Mouse (Mus musculus): Measurements from ENCODE around the gene 4930402H24Rik.

Gene 4930402H24Rik

DNA sequence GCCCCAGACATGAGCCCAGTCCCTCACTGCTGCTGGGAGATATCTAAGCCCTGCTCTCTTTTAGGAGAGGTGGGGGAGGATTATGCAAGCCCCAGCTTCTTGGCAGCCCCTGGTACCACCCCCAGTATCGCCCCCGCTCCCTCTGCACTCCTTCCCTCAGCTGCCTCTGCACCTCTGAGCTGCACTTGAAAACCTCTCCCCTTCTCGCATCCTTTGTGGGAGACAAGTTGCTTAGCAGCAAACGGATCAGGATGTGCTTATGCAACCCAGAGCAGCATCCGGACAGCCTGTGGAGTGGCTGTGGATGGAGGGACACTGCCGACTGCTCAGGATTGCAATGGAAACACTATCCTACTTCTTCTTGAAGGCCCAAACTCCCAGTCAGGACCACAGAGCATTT lies 248.7 kb downstream of the 4930402H24Rik start:
- peak; percentile 93 for DNase-seq

DNA sequence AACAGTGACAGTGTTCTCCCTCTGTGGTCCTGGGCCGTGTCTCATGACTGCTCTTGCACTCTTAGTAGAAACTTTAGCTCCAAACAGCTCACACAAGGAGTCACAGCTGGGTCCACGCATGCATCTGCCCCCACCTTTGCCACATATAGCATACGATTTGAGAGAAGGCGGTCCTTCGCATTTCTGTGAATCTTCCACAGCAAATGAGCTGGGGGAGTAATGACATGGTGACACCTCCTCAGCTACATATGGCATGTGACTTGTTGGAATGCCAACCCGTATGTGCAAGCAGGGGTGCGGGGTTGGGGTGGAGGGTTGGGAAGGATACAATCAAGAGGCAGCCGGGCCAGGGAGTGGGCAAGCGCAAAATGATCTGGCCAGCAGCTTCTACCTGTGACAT lies 249.7 kb downstream of the 4930402H24Rik start:
- peak; percentile 85 for DNase-seq
